Mouse (Mus musculus) CH12.LX (cell line): ENCODE data around the gene Pdhb. TPM values are rescaled to one million over a fixed set of nuclear protein-coding genes. Genes with fewer than 3 reads are reported as not detected.

Experiments used
- DNase-seq: peaks from one replicate; pipeline ENCODE4 v3.0.0-alpha.2; 2013; ENCODE audit errors: extremely low read depth
- H3K27ac ChIP-seq: 2 replicates; pipeline ENCODE4 v1.5.1; 2012; ENCODE audit warnings: low read depth, mild to moderate bottlenecking, control low read depth, moderate library complexity; ENCODE audit not compliant: insufficient read depth
- H3K27me3 ChIP-seq: replicated peaks from 2 replicates; pipeline ENCODE3; 2012; ENCODE audit warnings: inconsistent platforms
- H3K36me3 ChIP-seq, 2 experiments: replicated peaks in 1 of 2; 2 replicates each; pipeline versions ENCODE3 to v1.6.1; 2012; ENCODE audit warnings: inconsistent platforms in 1 of 2, low read length in 1 of 2, mild to moderate bottlenecking in 1 of 2, mixed read lengths in 1 of 2, moderate library complexity in 1 of 2; ENCODE audit not compliant: control insufficient read depth in 1 of 2, insufficient read depth in 1 of 2
- H3K4me1 ChIP-seq, 2 experiments: 2 replicates each; pipeline ENCODE4 v1.6.1; 2012; ENCODE audit warnings: inconsistent platforms in 1 of 2, moderate library complexity in 1 of 2; ENCODE audit not compliant: insufficient read depth in 2 of 2, control insufficient read depth in 1 of 2
- H3K4me2 ChIP-seq: 2 replicates; pipeline ENCODE4 v1.6.1; 2012; ENCODE audit warnings: low read depth, mild to moderate bottlenecking, control low read depth; ENCODE audit not compliant: poor library complexity, insufficient read depth, severe bottlenecking
- H3K4me3 ChIP-seq, 3 experiments: fragments of 150-350 bp in 1 of 3; sonication (generic) in 1 of 3; replicated peaks in 1 of 3; 2 replicates each; pipeline versions ENCODE3 to v1.5.1; 2011 to 2012; ENCODE audit warnings: low read depth in 2 of 3, low read length in 2 of 3, mild to moderate bottlenecking in 2 of 3, moderate library complexity in 2 of 3, control low read depth in 1 of 3, improper control_type of control experiment in 1 of 3, inconsistent platforms in 1 of 3, mixed read lengths in 1 of 3; ENCODE audit not compliant: poor library complexity in 1 of 3
- H3K79me2 ChIP-seq: replicated peaks from 2 replicates; pipeline ENCODE4 v1.6.1; 2012; ENCODE audit warnings: mild to moderate bottlenecking, moderate library complexity; ENCODE audit not compliant: control insufficient read depth, poor library complexity, insufficient read depth, severe bottlenecking; ENCODE audit errors: extremely low read depth
- H3K9ac ChIP-seq: 2 replicates; pipeline ENCODE4 v1.6.1; 2012; ENCODE audit warnings: low read depth, mild to moderate bottlenecking, control low read depth, moderate library complexity; ENCODE audit not compliant: insufficient read depth
- H3K9me3 ChIP-seq: replicated peaks from 2 replicates; pipeline ENCODE3; 2012; ENCODE audit warnings: low read length, inconsistent platforms, mixed read lengths
- BHLHE40 ChIP-seq: IDR thresholded peaks from 2 replicates; pipeline ENCODE4 v1.6.1; 2011; ENCODE audit warnings: mild to moderate bottlenecking, low read depth, low read length, improper control_type of control experiment
- CHD1 ChIP-seq: IDR thresholded peaks from 2 replicates; pipeline ENCODE4 v1.6.1; 2012; ENCODE audit warnings: low read depth, low read length, improper control_type of control experiment, inconsistent platforms
- CHD2 ChIP-seq: IDR thresholded peaks from 2 replicates; pipeline ENCODE4 v1.6.1; 2011; ENCODE audit warnings: low read length, improper control_type of control experiment
- E2F4 ChIP-seq: IDR thresholded peaks from 2 replicates; pipeline ENCODE4 v1.6.1; 2011; ENCODE audit warnings: low read depth, low read length, improper control_type of control experiment; ENCODE audit not compliant: insufficient replicate concordance
- EP300 ChIP-seq: IDR thresholded peaks from 2 replicates; pipeline ENCODE4 v1.6.1; 2011; ENCODE audit warnings: low read length, improper control_type of control experiment
- ETS1 ChIP-seq: conservative IDR thresholded peaks from 2 replicates; pipeline ENCODE4 v1.6.1; 2012; ENCODE audit warnings: low read depth, mild to moderate bottlenecking, inconsistent platforms, low read length, improper control_type of control experiment, moderate library complexity
- HCFC1 ChIP-seq: IDR thresholded peaks from 2 replicates; pipeline ENCODE4 v1.6.1; 2012; ENCODE audit warnings: low read depth, mild to moderate bottlenecking, inconsistent platforms, low read length, improper control_type of control experiment
- JUN ChIP-seq: IDR thresholded peaks from 2 replicates; pipeline ENCODE4 v1.6.1; 2011; ENCODE audit warnings: low read depth, mild to moderate bottlenecking, low read length, improper control_type of control experiment, moderate library complexity; ENCODE audit not compliant: insufficient read depth
- MAFK ChIP-seq: IDR thresholded peaks from 2 replicates; pipeline ENCODE4 v1.6.1; 2011; ENCODE audit warnings: low read length, improper control_type of control experiment; ENCODE audit not compliant: insufficient replicate concordance
- MXI1 ChIP-seq: IDR thresholded peaks from 2 replicates; pipeline ENCODE4 v1.6.1; 2011; ENCODE audit warnings: mild to moderate bottlenecking, low read depth, low read length, improper control_type of control experiment
- MYC ChIP-seq: IDR thresholded peaks from 2 replicates; pipeline ENCODE4 v1.6.1; 2011; ENCODE audit warnings: low read depth, mild to moderate bottlenecking, improper control_type of control experiment, low read length
- NELFE ChIP-seq: IDR thresholded peaks from 2 replicates; pipeline ENCODE4 v1.6.1; 2011; ENCODE audit warnings: low read depth, low read length, improper control_type of control experiment
- PAX5 ChIP-seq: IDR thresholded peaks from 2 replicates; pipeline ENCODE4 v1.6.1; 2012; ENCODE audit warnings: low read length, inconsistent platforms, mixed read lengths
- POLR2A ChIP-seq: IDR thresholded peaks from 2 replicates; pipeline ENCODE4 v1.6.1; 2011; ENCODE audit warnings: low read depth, mild to moderate bottlenecking, improper control_type of control experiment, low read length
- POLR2AphosphoS2 ChIP-seq: IDR thresholded peaks from 2 replicates; pipeline ENCODE4 v1.6.1; 2011; ENCODE audit warnings: low read depth, low read length, improper control_type of control experiment
- RAD21 ChIP-seq: IDR thresholded peaks from 2 replicates; pipeline ENCODE4 v1.6.1; 2011; ENCODE audit warnings: low read depth, mild to moderate bottlenecking, low read length, improper control_type of control experiment, moderate library complexity
- RCOR1 ChIP-seq: conservative IDR thresholded peaks from 2 replicates; pipeline ENCODE4 v1.6.1; 2012; ENCODE audit warnings: low read depth, mild to moderate bottlenecking, inconsistent platforms, low read length, improper control_type of control experiment
- SMC3 ChIP-seq: IDR thresholded peaks from 2 replicates; pipeline ENCODE4 v1.6.1; 2011; ENCODE audit warnings: low read depth, low read length, improper control_type of control experiment
- TBP ChIP-seq: conservative IDR thresholded peaks from 2 replicates; pipeline ENCODE4 v1.6.1; 2011; ENCODE audit warnings: low read depth, low read length, improper control_type of control experiment
- USF2 ChIP-seq: conservative IDR thresholded peaks from 2 replicates; pipeline ENCODE4 v1.6.1; 2011; ENCODE audit warnings: low read depth, low read length, improper control_type of control experiment
- ZC3H11A ChIP-seq: IDR thresholded peaks from 2 replicates; pipeline ENCODE4 v1.6.1; 2012; ENCODE audit warnings: low read depth, mild to moderate bottlenecking, inconsistent platforms, low read length, improper control_type of control experiment
- ZMIZ1 ChIP-seq: IDR thresholded peaks from 2 replicates; pipeline ENCODE4 v1.6.1; 2012; ENCODE audit warnings: low read depth, mild to moderate bottlenecking, inconsistent platforms, low read length, improper control_type of control experiment
- dilution Hi-C: fragments of 300-500 bp; cut with MboI; formaldehyde crosslinking; loops from 2 replicates; pipeline ENCODE4 v1.14.3; 2020; ENCODE audit warnings: low sequenced_read_pairs; ENCODE audit not compliant: extremely low pct_unique_long_range_greater_than_20kb, extremely low pct_ligation_motif_present
- in situ Hi-C: fragments of 300-500 bp; cut with MboI; formaldehyde crosslinking; loops from 3 replicates; pipeline ENCODE4 v1.14.3; 2019; ENCODE audit warnings: low sequenced_read_pairs, low pct_ligation_motif_present, low pct_unique_long_range_greater_than_20kb, mixed read lengths
- polyA plus RNA-seq: library from polyadenylated mRNA; unstranded; fragments of >175 nt; gene quantifications from 2 replicates; pipeline ENCODE4 v1.2.1, GENCODE M21; 2012; ENCODE audit warnings: low read depth; ENCODE audit not compliant: insufficient read length
- total RNA-seq, 2 experiments: library from RNA; depleted of rRNA; stranded (reverse); fragments of 300-350 nt in 1 of 2; fragments of >200 nt in 1 of 2; gene quantifications; 2 replicates each; pipeline ENCODE4 v1.2.3; 2012 to 2014

Gene Pdhb
- total and polyA plus RNA-seq, 3 experiments, result 100 to 205 (median 122) TPM

DNA sequence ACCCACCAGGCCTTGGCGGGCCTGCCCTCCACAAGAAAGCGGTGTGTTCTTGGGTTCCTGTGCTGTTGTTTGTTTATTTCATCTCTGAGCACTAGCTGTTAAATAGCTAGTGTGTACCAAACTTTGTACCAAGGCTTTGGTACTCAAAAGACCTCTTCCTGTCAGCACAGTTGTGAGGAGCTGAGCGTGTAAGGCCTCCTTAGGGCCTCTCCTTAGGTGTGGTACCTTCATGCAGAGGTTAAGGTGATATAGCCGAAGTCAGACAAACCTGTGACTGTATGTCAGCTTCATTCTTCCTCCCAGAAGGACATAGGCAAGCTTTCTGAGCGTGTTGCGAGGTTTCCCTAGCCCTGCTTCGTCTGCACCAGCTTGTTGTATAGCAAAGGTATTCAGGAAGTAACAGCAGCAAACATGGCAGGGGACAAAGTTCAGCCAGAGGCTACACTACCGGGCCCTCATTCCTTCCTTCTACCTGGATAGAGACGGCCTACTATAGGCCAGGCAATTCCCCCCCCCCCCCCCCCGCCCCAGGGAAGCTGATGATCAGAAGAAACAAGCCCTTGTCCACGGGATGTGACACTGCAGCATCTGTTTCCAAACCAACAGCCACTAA is 26.1 kb downstream of the Pdhb start:
- no peak overlapping the region for H3K9ac ChIP-seq
- in situ Hi-C loops, result no loop called here
- H3K27ac ChIP-seq, result no peak overlapping the region
- no peak overlapping the region for H3K4me2 ChIP-seq
- peaks cover 0 to 18% of the 10 kb centered on the region in 2 experiments; a peak in 1 of 4 replicates for H3K4me1 ChIP-seq
- H3K4me3 ChIP-seq, result no peak overlapping the region
- H3K9me3 ChIP-seq, result no peaks in the 10 kb centered on the region
- no peaks in the 10 kb centered on the region for H3K27me3 ChIP-seq
- DNase-seq, result no peak
- H3K79me2 ChIP-seq, result no peaks in the 10 kb centered on the region
- no peak for TF ChIP-seq MXI1
- TF ChIP-seq, all 38 proteins: peak for 0
- H3K36me3 ChIP-seq, result peaks cover 53 to 89% of the 10 kb centered on the region in 2 experiments
- dilution Hi-C loops, result no loop called here

DNA sequence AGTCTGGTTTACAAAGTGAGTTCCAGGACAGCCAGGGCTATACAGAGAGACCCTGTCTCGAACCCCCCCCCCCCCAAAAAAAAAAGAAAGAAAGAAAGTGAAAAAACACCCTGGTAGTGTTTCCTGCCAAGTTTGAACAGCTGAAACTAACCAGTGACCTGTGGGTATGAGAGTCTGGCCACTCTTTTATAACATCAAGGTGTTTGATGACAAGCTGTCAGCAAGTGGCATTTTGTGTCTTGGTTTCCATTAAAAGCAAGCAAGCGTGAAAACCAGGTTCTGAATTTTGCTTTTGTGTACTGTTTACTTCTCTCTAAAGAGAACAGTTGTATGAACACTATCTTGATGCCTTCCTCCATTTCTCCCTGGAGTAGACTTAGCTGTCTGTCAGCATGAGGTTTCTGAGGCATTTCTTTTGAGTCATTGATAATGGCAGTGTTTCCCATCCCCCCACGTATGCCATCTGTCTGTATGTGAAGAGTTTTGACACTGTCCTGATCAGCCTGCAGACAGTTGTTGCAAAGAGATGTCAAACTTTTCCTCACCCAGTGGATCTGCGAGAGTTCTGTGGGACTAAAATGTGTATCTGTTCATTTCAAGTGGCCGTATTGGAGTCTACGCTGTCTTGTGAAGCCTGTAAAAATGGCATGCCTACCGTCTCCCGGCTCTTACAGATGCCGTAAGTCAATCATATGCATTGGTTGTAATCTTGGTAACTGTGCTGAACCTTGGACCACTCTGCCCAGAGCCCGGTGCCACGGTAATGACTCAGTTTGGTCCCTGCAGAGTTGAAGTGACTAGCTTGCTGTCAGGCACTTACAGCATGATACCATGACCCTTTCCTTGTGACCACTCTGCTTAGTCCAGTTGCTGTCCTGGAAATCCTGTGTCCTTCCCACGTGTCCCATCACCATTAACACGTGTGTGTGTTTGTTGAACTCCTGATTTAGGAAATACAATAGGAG is 26.9 kb downstream of the Pdhb start:
- Histone ChIP-seq H3K4me3 (no peak overlapping the region), H3K9ac (no peak overlapping the region), H3K9me3 (no peaks in the 10 kb centered on the region), H3K27ac (no peak overlapping the region), H3K4me1 (peaks cover 0 to 26% of the 10 kb centered on the region in 2 experiments; a peak in 2 of 4 replicates), H3K36me3 (peaks cover 51 to 89% of the 10 kb centered on the region in 2 experiments), H3K27me3 (no peaks in the 10 kb centered on the region), H3K79me2 (no peaks in the 10 kb centered on the region), H3K4me2 (no peak overlapping the region)
- no peak for DNase-seq
- no peak for TF ChIP-seq RCOR1
- TF ChIP-seq NELFE, result no peak
- TF ChIP-seq MAFK, result no peak
- dilution Hi-C loops (no loop called here), in situ Hi-C loops (no loop called here)

DNA sequence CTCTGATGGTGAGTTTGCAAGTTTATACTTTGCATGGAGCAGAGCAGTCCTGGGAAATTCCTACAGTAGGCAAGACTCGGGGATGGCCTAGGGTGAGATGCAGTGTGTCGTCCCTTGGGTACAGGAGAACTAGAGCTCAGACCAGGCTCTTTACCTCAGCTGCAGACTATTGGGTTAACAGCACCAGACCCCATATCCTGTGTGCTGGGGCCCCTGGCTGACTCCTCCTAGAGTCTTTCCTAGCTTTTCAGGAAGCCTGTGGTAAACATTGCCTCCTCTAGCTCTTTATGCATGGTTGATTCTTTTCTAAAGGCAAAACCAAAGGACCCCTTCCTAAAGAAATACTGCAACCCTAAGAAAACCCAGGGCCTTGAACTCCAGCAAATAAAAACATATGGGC is 31.7 kb downstream of the Pdhb start:
- TF ChIP-seq POLR2A, result no peak
- TF ChIP-seq BHLHE40, result no peak
- no peak for TF ChIP-seq MXI1
- TF ChIP-seq CHD1, result no peak
- TF ChIP-seq POLR2AphosphoS2, result no peak
- no peak for TF ChIP-seq ZMIZ1
- TF ChIP-seq EP300, result no peak
- TF ChIP-seq ETS1, result no peak
- no peak for TF ChIP-seq MYC
- TF ChIP-seq SMC3, result no peak
- no peak for TF ChIP-seq HCFC1
- TF ChIP-seq TBP, result no peak
- TF ChIP-seq NELFE, result no peak
- TF ChIP-seq JUN, result no peak
- no peak for TF ChIP-seq PAX5
- TF ChIP-seq RAD21, result no peak
- no peak for TF ChIP-seq USF2
- no peak for TF ChIP-seq ZC3H11A
- no peak for TF ChIP-seq CHD2
- no peak for TF ChIP-seq E2F4
- Histone ChIP-seq H3K79me2 (no peaks in the 10 kb centered on the region; the same call in 1 of the 2 replicates), H3K36me3 (peaks cover 56 to 93% of the 10 kb centered on the region in 2 experiments), H3K4me3 (no peak overlapping the region), H3K27me3 (no peaks in the 10 kb centered on the region), H3K9ac (no peak overlapping the region), H3K4me2 (no peak overlapping the region), H3K27ac (no peak overlapping the region), H3K9me3 (no peaks in the 10 kb centered on the region), H3K4me1 (peaks cover 2 to 53% of the 10 kb centered on the region in 2 experiments; a peak in 2 of 4 replicates)
- in situ Hi-C loops, result no loop called here
- DNase-seq, result no peak
- dilution Hi-C loops, result no loop called here
